Mouse (Mus musculus) kidney, embryonic 14.5 days (tissue): ENCODE measurements around the gene Hoxb8. TPM values are rescaled to one million over a fixed set of nuclear protein-coding genes. Genes with fewer than 3 reads are reported as not detected.

Source experiments
- ATAC-seq: fragments of 200-750 bp; cut with Nextera tagmentation; 2 replicates; pipeline ENCODE4 v1.8.0; 2017; ENCODE audit warnings: moderate number of reproducible peaks, mild to moderate bottlenecking, moderate TSS enrichment, moderate library complexity; ENCODE audit not compliant: low FRiP score, low TSS enrichment
- H3K27ac ChIP-seq: fragments of 300-500 bp; sonication (generic); 2 replicates; pipeline ENCODE4 v1.5.1; 2014; ENCODE audit warnings: low read depth, mild to moderate bottlenecking, low read length, moderate library complexity, mixed read lengths
- H3K27me3 ChIP-seq: fragments of 300-500 bp; sonication (generic); 2 replicates; pipeline ENCODE4 v1.6.1; 2014; ENCODE audit warnings: mild to moderate bottlenecking, low read length; ENCODE audit not compliant: control insufficient read depth, insufficient read depth
- H3K36me3 ChIP-seq: fragments of 300-500 bp; sonication (generic); 2 replicates; pipeline ENCODE4 v1.6.1; 2014; ENCODE audit warnings: low read length, mixed read lengths; ENCODE audit not compliant: control insufficient read depth, insufficient read depth
- H3K4me1 ChIP-seq: fragments of 300-500 bp; sonication (generic); 2 replicates; pipeline ENCODE4 v1.6.1; 2014; ENCODE audit warnings: low read length, mixed read lengths; ENCODE audit not compliant: control insufficient read depth, insufficient read depth
- H3K4me2 ChIP-seq: fragments of 300-500 bp; sonication (generic); replicated peaks from 2 replicates; pipeline ENCODE4 v1.6.1; 2014; ENCODE audit warnings: low read depth, mild to moderate bottlenecking, low read length
- H3K4me3 ChIP-seq: fragments of 300-500 bp; sonication (generic); 2 replicates; pipeline ENCODE4 v1.5.1; 2014; ENCODE audit warnings: mild to moderate bottlenecking, low read length
- H3K9ac ChIP-seq: fragments of 300-500 bp; sonication (generic); 2 replicates; pipeline ENCODE4 v1.6.1; 2014; ENCODE audit warnings: low read depth, mild to moderate bottlenecking, low read length, moderate library complexity
- H3K9me3 ChIP-seq: fragments of 300-500 bp; sonication (generic); 2 replicates; pipeline ENCODE4 v1.6.1; 2016; ENCODE audit warnings: low read length; ENCODE audit not compliant: control insufficient read depth
- WGBS: fragments of 180-500 bp; shearing (Covaris S2); extraction: QIAGEN DNeasy Blood & Tissue Kit; methylation state at CpG from one replicate; pipeline ENCODE4 v1.1.7; 2014; 5-methylcytosine and 5-hydroxymethylcytosine counted together
- polyA plus RNA-seq: library from polyadenylated mRNA; unstranded; fragments of >200 nt; fragmentation: Nextera tagmentation; extraction: Ambion mirVana; gene quantifications from 2 replicates; pipeline ENCODE4 v1.2.1, GENCODE M21; 2014

The Hoxb8 gene
- polyA plus RNA-seq, 1 experiment from 2014 or later, result 12.7 TPM

DNA sequence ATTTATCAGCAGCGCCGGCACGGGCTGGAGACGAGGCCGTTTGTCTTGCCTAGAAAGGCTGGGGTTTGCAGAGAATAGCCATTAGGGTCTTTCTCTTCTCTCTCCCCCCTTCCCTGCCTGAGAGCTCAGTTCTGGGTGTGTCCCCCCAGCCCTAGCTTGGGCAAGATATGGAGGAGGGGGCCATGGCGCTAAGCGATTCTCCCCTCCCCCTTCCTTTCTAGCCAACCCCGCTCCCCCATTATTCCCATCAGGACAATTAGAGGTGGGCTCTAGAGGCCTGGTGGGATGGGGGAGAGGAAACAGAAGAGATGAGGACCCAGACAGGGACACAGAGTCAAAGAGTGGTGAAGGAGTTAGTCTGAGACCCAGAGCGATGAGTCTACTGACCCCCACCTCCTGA, 5.7 kb downstream of the Hoxb8 start:
- Histone ChIP-seq H3K9me3 (no peaks in the 10 kb centered on the region), H3K4me2 (peak overlapping the region; percentile 95), H3K36me3 (no peaks in the 10 kb centered on the region), H3K27me3 (no peaks in the 10 kb centered on the region), H3K4me1 (peaks cover 36% of the 10 kb centered on the region), H3K27ac (peak overlapping the region; percentile 100), H3K4me3 (peak overlapping the region; percentile 53), H3K9ac (peak overlapping the region; percentile 99)
- ATAC-seq, result no peak
- WGBS, result 0% methylated on average over 9 of the region's 9 CpGs

DNA sequence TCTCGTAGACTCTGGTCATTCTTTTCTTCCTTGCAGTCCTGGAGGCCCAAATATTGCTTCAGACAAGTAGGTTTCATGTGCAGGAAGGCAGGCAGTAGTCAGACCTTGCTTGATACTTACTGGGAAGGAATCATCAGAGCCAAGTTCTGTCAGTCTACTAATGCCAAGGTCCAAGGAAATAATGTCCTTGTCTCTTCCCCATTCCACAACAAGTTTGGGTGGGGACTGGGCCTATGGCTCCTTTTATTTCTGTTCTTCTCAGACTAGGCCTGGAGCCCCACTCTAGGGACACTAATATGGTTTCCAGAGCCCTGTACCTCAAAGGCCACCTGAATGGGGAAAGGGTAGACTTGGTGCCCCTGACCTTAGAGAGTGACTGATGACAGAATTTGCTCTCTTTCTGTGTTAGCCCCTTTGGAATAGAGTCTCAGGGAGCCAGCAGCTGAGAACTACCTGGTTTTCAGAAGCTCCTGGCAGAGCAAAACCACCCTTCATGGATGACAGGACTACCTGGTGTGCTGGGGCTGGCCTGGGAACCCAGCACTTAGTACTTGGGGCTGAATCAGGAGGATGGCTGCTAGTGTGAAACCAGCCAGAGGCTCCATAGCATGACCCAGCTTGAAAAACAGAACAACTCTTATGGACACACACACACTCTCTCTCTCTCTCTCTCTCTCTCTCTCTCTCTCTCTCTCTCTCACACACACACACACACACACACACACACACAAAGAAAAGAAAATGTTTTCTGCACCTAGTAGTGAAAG, 6.9 kb downstream of the Hoxb8 start:
- Histone ChIP-seq H3K36me3 (no peaks in the 10 kb centered on the region), H3K27ac (peak overlapping the region; percentile 100), H3K4me1 (peaks cover 36% of the 10 kb centered on the region), H3K4me3 (peak overlapping the region; percentile 53), H3K27me3 (no peaks in the 10 kb centered on the region), H3K9ac (peak overlapping the region; percentile 99), H3K4me2 (peak overlapping the region; percentile 95), H3K9me3 (no peaks in the 10 kb centered on the region)
- ATAC-seq, result no peak
- 12% methylated on average over 1 of the region's 1 CpGs for WGBS

DNA sequence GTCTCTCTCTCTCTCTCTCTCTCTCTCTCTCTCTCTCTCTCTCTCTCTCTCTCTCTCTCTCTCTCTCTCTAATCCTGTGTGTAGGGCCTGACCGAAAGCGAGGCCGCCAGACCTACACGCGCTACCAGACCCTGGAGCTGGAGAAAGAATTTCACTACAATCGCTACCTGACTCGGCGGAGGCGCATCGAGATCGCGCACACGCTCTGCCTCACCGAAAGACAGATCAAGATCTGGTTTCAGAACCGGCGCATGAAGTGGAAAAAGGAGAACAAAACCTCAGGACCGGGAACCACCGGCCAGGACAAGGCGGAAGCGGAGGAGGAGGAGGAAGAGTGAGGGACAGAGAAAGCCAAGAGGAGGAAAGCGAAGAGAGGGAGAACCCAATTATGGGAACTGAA, 7.6 kb downstream of the Hoxb8 start:
- Histone ChIP-seq H3K36me3 (no peaks in the 10 kb centered on the region), H3K27me3 (no peaks in the 10 kb centered on the region), H3K4me3 (peak overlapping the region; percentile 53), H3K4me2 (peak overlapping the region; percentile 95), H3K9ac (peak overlapping the region; percentile 99), H3K27ac (peak overlapping the region; percentile 100), H3K9me3 (no peaks in the 10 kb centered on the region), H3K4me1 (peaks cover 36% of the 10 kb centered on the region)
- 17% methylated on average over 21 of the region's 21 CpGs for WGBS
- no peak for ATAC-seq

DNA sequence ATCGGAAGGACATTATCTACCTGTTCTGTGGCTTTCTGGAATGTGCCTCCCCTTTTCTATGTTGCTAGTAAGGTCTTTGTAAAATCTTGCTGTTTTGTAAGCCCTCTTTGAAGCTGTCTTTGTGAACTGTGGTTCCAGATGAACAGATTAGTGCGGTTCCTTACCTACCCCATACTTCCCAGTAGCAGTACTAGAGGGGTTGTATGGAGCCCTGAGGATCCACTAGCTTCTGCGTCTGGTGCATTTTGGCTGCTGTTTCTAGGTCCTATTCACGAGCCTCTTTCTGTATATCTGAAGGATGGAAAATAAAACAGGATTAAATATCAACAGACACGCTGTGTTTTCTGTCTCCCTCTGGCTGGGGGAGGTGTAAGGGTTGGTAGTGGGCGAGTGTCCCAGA, 8.1 kb downstream of the Hoxb8 start:
- Histone ChIP-seq H3K4me2 (peak overlapping the region; percentile 95), H3K4me3 (peak overlapping the region; percentile 53), H3K9me3 (no peaks in the 10 kb centered on the region), H3K27ac (peak overlapping the region; percentile 100), H3K36me3 (no peaks in the 10 kb centered on the region), H3K9ac (peak overlapping the region; percentile 99), H3K4me1 (peaks cover 36% of the 10 kb centered on the region), H3K27me3 (no peaks in the 10 kb centered on the region)
- no peak for ATAC-seq
- WGBS, result 27% methylated on average over 6 of the region's 6 CpGs

DNA sequence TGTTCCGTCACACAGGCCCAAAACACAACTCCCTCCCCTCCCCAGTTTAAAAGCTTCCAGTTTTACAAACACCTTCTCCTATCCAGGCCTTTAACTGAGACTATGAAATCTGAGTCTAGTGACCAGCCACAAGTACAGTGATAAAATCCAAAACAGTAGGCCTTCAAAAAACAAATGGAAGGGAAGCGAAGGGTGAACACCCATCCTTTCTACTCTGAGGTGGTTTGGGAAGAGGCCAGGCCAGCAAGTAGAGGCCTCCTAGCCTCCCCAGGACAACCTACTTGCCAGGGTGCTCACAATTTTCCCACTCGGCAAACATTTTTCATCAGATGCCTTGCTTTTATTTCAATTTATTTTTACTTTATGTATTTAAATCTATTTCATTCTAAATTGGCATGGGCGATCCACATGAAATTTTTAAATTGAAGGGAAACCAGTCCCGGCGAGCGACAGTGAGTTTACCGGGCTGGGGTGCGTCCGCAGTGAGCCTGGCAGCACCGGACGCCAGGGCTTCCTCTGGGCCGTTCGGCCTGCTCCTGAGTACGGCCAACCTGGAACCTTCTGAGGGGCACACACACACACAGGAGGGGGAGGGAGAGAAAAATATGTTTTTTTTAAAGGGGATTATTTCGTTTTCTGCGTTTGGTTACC, 9.1 kb downstream of the Hoxb8 start:
- peak overlapping the region; percentile 99 for H3K9ac ChIP-seq
- 18% methylated on average over 17 of the region's 17 CpGs for WGBS

DNA sequence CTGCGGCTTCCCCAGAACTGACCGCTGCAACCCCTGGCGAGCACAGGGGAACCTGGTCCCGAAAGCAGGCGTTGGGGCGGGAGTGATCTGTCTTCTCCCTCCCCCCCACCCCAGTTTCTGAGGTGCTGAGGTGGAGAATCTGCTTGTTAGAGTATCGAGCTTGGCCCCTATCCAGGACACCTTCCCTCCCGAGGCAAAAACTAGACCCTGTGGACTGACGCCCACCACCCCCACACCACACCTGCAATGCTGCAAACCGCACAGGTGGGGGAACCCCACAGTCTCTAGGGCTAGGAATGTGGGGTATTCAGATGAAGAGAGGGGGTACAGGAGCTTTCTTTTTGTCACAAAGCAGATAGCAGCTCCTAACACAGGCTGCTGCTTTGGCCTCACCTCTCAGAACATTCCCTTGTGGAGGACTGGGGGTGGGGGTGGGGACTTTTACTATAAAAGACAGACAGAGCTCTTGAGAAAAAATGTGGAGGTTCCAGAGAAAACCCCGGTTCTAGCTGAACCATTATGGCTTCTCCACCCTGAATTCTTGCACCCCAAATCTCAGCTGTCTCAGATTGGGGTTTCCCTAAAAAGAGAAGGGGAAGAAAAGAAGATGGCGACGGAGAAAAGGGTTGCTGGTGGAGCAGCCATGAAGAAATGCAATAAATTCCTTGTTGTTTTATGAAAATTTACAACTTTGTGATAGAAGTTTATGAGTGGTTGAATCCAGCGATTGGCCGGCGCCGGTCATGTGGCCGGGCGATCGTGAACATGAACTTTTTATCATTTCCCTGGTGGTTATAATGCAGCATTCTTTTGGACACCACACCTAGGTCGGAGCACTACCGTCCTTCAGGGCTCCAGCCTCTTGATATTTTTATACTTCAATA, 10.2 kb downstream of the Hoxb8 start, which contains the start of gene Hoxb6:
Gene Hoxb6 (plus strand): TSS at position 796 of the 884 bp plus-strand sequence.
- Histone ChIP-seq H3K9ac (peak within 1 kb of the TSS; percentile 99), H3K27ac (peak within 1 kb of the TSS; percentile 100), H3K4me1 (peaks cover 42% of the 10 kb centered on the region), H3K27me3 (no peaks in the 10 kb centered on the region), H3K4me2 (peak within 1 kb of the TSS; percentile 95), H3K36me3 (no peaks in the 10 kb centered on the region), H3K4me3 (peak within 1 kb of the TSS; percentile 53), H3K9me3 (no peaks in the 10 kb centered on the region)
- 1% methylated on average over 22 of the region's 22 CpGs for WGBS
- peak; percentile 43 for ATAC-seq

More for the DNA sequence above, 9.1 kb downstream of the Hoxb8 start:
- no peak for ATAC-seq
- H3K36me3 ChIP-seq, result no peaks in the 10 kb centered on the region
- no peaks in the 10 kb centered on the region for H3K27me3 ChIP-seq
- peak overlapping the region; percentile 53 for H3K4me3 ChIP-seq
- H3K9me3 ChIP-seq, result no peaks in the 10 kb centered on the region
- peaks cover 40% of the 10 kb centered on the region for H3K4me1 ChIP-seq
- H3K4me2 ChIP-seq, result peak overlapping the region; percentile 95
- peak overlapping the region; percentile 100 for H3K27ac ChIP-seq

DNA sequence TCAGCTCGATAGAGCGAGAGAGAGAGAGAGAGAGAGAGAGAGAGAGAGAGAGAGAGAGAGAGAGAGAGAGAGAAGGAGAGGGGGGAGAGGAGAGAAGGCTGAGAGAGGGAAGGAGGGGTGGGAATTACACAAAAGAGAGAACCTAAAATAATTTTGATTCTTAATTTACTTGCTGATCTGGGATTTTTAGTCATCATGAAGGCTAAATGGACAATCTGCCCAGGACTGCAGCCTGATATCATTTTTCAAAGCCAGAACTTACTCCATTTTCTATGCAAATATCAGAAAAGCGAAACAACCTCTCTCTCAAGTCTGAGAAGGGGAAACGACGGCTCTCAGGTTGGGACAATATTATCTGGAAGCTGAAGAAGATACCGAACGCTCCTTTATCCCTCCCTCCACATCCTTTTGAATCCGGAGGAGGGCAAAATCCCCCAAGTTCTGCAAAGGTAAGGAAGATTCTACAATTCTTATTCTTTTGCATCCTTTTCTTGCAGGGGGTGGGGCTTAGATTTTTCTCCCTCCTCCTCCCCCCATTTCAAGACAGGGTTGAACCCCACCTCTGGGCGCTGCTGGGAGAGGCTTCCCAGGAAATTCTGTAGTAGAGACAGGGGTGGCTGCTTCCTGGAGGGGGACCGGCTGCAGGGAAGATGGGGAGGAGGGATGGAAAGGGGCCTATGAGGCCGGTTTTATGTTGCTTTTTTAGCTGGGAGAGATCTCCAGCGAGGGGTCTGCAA, 11.0 kb downstream of the Hoxb8 start:
- Histone ChIP-seq H3K4me2 (peak overlapping the region; percentile 95), H3K27me3 (no peaks in the 10 kb centered on the region), H3K9ac (peak overlapping the region; percentile 99), H3K36me3 (no peaks in the 10 kb centered on the region), H3K9me3 (no peaks in the 10 kb centered on the region), H3K4me3 (peak overlapping the region; percentile 53), H3K27ac (peak overlapping the region; percentile 100), H3K4me1 (peaks cover 45% of the 10 kb centered on the region)
- ATAC-seq, result no peak
- WGBS, result 2% methylated on average over 12 of the region's 12 CpGs

DNA sequence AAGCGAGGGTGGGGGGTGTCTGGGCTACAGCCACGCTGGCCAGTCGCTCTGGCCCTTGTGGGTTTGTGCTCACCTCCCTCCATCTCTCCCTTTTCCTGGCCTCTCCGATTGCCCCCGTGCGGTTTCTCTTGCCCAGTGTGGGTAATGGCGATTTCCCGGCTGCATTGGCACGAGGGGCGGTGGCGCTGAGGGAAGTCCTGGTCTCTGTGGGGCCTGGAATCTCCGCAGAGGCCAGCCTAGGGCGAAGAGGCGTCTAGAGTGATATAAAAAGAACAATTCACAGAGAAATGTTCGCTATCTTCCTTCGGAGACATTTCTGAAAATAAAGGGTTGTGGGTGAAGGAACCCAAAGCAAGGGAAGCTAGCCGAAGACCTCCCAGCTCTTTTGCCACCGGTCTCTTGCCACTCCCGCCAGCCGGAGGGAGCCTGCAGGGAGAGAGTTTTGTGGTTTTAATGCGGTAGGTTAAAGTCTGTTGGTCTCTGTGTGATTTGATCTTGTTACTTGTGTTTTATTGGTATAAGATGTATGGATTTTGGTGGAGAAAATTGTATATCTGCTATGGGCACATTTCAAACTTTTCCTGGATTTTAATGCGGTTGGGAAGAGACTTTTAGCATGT, 11.7 kb downstream of the Hoxb8 start:
- Histone ChIP-seq H3K27ac (peak overlapping the region; percentile 100), H3K4me3 (peak overlapping the region; percentile 53), H3K36me3 (no peaks in the 10 kb centered on the region), H3K4me1 (peaks cover 44% of the 10 kb centered on the region), H3K9ac (peak overlapping the region; percentile 99), H3K9me3 (no peaks in the 10 kb centered on the region), H3K27me3 (no peaks in the 10 kb centered on the region), H3K4me2 (peak overlapping the region; percentile 95)
- ATAC-seq, result no peak
- WGBS, result 0% methylated on average over 22 of the region's 22 CpGs
